Mouse (Mus musculus): Measurements from ENCODE around the gene Dync1li1.

Dync1li1 gene

DNA sequence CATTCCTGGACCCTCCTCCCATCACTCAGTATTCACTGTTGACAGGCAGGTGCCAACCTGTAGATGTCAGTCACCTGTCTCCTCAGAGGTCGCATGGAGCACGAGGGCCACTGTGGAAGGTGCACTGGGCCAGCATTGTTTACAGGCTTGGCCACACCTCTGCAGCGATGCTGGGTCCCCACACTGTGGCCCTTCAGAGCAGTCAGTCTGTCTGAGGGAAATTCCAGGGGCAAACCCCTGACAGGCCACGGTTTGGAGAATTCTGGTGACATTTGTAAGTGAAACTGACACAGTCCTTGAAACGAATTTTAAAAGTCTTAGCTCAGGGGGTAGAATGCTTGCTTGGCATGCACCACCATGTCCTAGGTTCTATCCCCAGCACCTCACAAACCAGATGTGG, 71.8 kb downstream of the Dync1li1 start:
- DNase-seq (ENCODE audit: extremely low read depth, low read depth, low spot score): no peak

DNA sequence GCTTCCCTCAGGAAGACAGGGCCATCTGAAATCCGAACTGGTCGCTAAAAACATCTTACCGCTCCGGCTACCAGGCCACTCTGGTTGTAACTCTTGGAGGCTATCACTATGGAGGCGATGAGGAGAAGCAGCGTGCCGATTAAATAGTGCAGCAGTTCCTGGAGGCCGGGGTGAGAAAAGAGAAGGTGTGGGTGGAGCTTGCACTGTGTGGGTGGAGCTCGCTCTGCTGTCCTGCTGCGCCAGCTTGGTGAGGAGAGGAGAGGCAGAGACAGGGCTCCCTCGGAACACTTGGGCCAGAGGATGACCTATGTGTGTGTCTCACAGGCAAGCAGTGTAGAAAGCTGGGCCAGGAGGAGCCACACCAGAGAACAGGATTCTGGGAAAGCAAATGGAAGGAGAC, 73.3 kb downstream of the Dync1li1 start:
- no peak for DNase-seq (ENCODE audit: extremely low read depth, low read depth, low spot score)

DNA sequence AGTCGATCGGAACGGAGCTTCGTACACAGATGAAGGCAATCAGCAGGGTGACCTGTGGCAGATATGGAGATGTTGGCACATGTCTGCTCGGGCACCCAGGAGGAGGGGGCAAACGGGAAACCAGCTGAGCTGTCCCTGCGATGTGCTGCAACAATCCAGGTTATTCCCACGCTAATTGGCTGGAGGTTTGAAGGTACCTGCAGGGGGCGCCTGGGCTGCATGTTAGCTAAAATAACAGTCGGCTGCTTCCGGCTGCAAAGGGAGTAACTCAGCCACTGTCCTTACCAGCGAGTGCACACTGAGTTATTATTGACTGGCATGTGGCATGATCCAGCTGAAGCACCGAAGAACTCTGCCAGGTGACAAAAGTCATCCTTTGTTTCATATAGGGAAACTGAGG, 74.8 kb downstream of the Dync1li1 start:
- DNase-seq (ENCODE audit: extremely low read depth, low read depth, low spot score): no peak

DNA sequence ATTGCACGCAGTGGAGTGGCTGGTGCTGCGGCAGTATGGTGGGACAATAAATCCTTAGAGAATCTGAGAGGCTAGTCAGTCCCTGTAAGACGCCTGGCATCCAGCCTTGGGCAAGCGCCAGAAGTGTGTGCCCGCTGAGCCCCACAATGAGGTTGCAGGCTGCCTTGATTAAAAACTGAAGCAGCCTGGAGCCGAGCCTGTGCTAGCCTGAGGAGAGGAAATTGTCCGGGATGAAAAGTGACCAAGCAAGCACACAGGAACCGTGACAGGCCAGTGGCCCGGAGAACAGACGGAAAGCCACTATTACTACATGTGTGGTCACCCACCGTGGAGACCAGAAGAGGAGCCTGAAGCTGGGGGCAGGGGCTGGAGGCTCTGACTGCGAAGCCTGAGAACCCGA, 78.4 kb downstream of the Dync1li1 start:
- no peak for DNase-seq (ENCODE audit: extremely low read depth, low read depth, low spot score)

DNA sequence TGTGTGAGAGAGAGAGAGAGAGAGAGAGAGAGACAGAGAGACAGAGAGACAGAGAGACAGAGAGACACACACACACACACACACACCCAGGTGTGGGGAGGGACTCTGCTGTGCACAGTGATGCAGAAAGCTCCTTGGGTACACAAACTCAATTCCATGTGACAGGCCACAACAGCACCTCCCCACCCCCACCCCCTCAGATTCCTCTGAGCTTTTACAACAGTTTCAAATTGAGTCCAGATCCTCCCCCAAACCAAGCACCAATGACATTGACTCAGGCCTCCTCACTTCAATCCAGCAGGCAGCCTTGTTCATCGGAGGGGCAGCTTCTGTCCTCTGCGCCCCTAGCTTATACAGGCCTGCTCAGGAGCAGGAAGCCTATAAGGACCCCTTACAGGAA, 78.9 kb downstream of the Dync1li1 start:
- DNase-seq (ENCODE audit: extremely low read depth, low read depth, low spot score): no peak

DNA sequence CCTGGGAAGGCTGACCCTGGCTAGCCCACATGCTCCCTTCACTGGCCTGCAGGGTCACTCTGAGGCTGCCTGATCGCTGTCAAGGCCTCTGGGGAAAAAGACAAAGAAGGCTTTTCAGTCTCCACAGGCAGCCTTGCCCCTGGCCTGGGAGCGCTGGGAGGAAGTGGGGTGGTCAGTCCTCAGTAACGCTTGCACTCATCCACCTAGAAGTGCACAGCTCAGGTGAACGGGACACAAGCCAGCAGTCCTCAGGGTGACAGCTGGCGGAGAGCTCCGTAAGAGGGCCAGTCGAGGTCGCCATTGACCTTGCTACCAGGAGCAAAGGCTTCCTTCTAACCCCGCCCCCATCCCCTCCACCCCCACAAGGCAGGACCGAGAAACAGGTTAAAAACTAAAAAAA, 79.5 kb downstream of the Dync1li1 start:
- DNase-seq (ENCODE audit: extremely low read depth, low read depth, low spot score): no peak

DNA sequence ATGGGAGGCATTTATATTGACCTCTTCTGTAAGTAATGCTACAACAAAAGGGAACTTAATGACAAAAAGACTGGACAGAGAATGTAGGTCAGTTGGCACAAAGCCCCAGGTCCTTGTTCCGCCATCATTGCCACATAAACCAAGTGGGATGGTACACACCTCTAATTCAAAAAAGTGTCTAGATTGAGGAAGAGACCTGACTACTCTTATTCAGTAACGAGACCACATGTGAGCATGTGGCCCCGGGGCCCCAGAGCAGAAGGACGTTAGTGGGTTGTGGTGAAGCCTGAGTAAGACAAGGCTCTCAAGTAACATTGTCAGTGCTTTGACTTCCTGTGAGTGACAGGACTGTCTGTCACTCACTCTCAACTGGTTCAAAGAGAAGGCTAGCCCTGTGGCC, 81.6 kb downstream of the Dync1li1 start:
- no peak for DNase-seq (ENCODE audit: extremely low read depth, low read depth, low spot score)

DNA sequence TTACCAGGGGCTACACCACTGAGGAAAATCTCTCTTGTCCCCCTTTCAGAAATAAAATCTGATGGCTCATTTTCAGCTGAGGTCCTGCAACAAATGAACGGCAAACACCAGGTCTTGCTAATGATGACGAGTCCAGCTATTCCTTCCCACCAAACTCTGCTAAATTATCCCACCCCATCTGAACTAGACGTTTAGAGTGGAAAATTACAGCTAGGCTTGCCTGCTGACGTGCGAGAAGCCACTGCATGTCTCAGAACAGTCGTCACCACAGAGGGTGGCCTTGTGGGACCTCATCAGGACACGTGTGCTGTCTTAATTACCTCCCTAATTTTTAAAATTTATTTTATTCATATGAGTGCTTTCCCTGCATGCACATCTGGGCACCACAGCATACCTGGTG, 83.0 kb downstream of the Dync1li1 start:
- no peak for DNase-seq (ENCODE audit: extremely low read depth, low read depth, low spot score)

All from fat pad, adult 2 months (tissue).